Comparison of ENCODE assay signal across 14 mouse cellular contexts in the genomic region with DNA sequence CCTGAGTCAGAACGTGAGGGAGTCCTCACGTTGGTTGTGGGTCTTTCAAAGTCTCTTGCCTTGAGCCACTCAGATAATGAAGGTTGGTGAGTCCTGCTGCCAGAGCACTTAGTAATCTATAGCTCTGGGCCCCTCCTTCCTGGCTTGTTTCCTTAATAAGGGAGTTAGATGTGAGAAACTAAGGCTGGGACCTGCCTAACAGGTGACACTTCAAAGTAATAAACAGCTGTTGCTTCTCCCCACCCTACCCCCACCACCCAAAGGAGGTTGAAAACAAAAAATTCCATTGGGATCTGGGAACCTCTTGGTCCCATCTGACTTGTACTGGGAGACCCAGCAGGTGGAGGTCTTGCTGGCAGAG. TPM values are rescaled to one million over a fixed set of nuclear protein-coding genes. Genes with fewer than 3 reads are reported as not detected.
"Had no signal": no experiment of that assay in that cellular context is flagged by ENCODE, and none has a peak within 500 bp of the region (broad histone marks: within the 10 kb centered on the region; RNA-seq: fewer than 3 reads in every experiment).

No protein-coding gene starts in this region.

- DNase-seq: lung, adult 18-20 months; lung, embryonic 14.5 days; lung, postnatal 10 days; lung, postnatal 4 days; right cerebral cortex, postnatal 14 days; thymus, adult 2 months; thymus, postnatal 25 days; thymus, postnatal 4 days had no signal

- ATAC-seq: midbrain, embryonic 13.5 days; midbrain, embryonic 15.5 days had no signal

RNA-seq across cellular contexts. Expression of gene Sncg, which starts 9.5 kb away (rescaled TPM):
- total RNA-seq: megakaryocyte, adult 5-6 weeks; monocyte, adult 5-6 weeks; neutrophil, adult 5-6 weeks had no signal

RNA-seq across cellular contexts. Expression of gene Fam25c, which starts 9.9 kb away (rescaled TPM):
- total RNA-seq: megakaryocyte, adult 5-6 weeks; midbrain, postnatal 0 days; monocyte, adult 5-6 weeks; neutrophil, adult 5-6 weeks had no signal

RNA-seq across cellular contexts. Expression of gene Mmrn2, which starts 10.1 kb away (rescaled TPM):
- total RNA-seq: megakaryocyte, adult 5-6 weeks; monocyte, adult 5-6 weeks; neutrophil, adult 5-6 weeks had no signal
